Mouse (Mus musculus) hindbrain, embryonic 10.5 days (tissue): ENCODE data around the gene Trp53bp1. TPM values are rescaled to one million over a fixed set of nuclear protein-coding genes. Genes with fewer than 3 reads are reported as not detected.

Experiments
- DNase-seq: peaks from one replicate; pipeline ENCODE4 v3.0.0-alpha.2; 2017; ENCODE audit warnings: low spot score
- H3K27ac ChIP-seq: fragments of 300-500 bp; sonication (generic); 2 replicates; pipeline ENCODE4 v1.5.1; 2016; ENCODE audit warnings: mild to moderate bottlenecking, moderate library complexity
- H3K27me3 ChIP-seq: fragments of 300-500 bp; sonication (generic); 2 replicates; pipeline ENCODE4 v1.6.1; 2016; ENCODE audit warnings: mild to moderate bottlenecking; ENCODE audit not compliant: poor library complexity, insufficient read depth, severe bottlenecking
- H3K36me3 ChIP-seq: fragments of 300-500 bp; sonication (generic); 2 replicates; pipeline ENCODE4 v1.6.1; 2016; ENCODE audit warnings: mild to moderate bottlenecking, moderate library complexity
- H3K4me1 ChIP-seq: fragments of 300-500 bp; sonication (generic); replicated peaks from 2 replicates; pipeline ENCODE4 v1.6.1; 2016; ENCODE audit warnings: mild to moderate bottlenecking
- H3K4me3 ChIP-seq: fragments of 300-500 bp; sonication (generic); 2 replicates; pipeline ENCODE4 v1.5.1; 2016; ENCODE audit warnings: mild to moderate bottlenecking, moderate library complexity
- H3K9me3 ChIP-seq: fragments of 300-500 bp; sonication (generic); 2 replicates; pipeline ENCODE4 v1.6.1; 2016; ENCODE audit warnings: mild to moderate bottlenecking, moderate library complexity
- WGBS: fragments of 180-500 bp; shearing (Covaris S2); methylation state at CpG from one replicate; pipeline ENCODE4 v1.1.7; 2016; 5-methylcytosine and 5-hydroxymethylcytosine counted together
- polyA plus RNA-seq: library from polyadenylated mRNA; unstranded; fragments of >200 nt; fragmentation: Nextera tagmentation; extraction: Ambion mirVana; gene quantifications from 2 replicates; pipeline ENCODE4 v1.2.1, GENCODE M21; 2016

Trp53bp1 gene
- polyA plus RNA-seq, 1 experiment from 2014 or later = 123 TPM

- Histone ChIP-seq H3K4me1 (peaks cover 48% of the 10 kb centered on the region), H3K27ac (peak overlapping the region; percentile 85), H3K4me3 (peak overlapping the region; percentile 69), H3K36me3 (no peaks in the 10 kb centered on the region), H3K9me3 (no peaks in the 10 kb centered on the region), H3K27me3 (peaks cover 47% of the 10 kb centered on the region)
- DNase-seq = peak; percentile 27
- WGBS = 3% methylated on average over 36 of the region's 36 CpGs
Measured at GRCm38 (mm10) chr2:121289730-121290540, 18.7 kb upstream of the Trp53bp1 start.

- DNase-seq = peak; percentile 98
- H3K4me1 ChIP-seq = peaks cover 40% of the 10 kb centered on the region
- peak within 1 kb of the TSS; percentile 69 for H3K4me3 ChIP-seq
- peaks cover 47% of the 10 kb centered on the region for H3K27me3 ChIP-seq
- no peaks in the 10 kb centered on the region for H3K36me3 ChIP-seq
- no peaks in the 10 kb centered on the region for H3K9me3 ChIP-seq
- WGBS = under 1% methylated on average over 48 of the region's 48 CpGs
- peak within 1 kb of the TSS; percentile 85 for H3K27ac ChIP-seq
Measured at GRCm38 (mm10) chr2:121288901-121289729, 17.9 kb upstream of the Trp53bp1 start, which contains the start of gene Map1a. TSS of gene Map1a (plus strand) at chr2:121289600.

GRCm38 (mm10) chr2:121287850-121288249 lies 16.6 kb upstream of the Trp53bp1 start:
- H3K27me3 ChIP-seq = peaks cover 43% of the 10 kb centered on the region
- WGBS = 77% methylated on average over 2 of the region's 2 CpGs
- no peaks in the 10 kb centered on the region for H3K36me3 ChIP-seq
- H3K4me3 ChIP-seq = no peak overlapping the region
- no peak for DNase-seq
- H3K9me3 ChIP-seq = no peaks in the 10 kb centered on the region
- H3K4me1 ChIP-seq = peaks cover 33% of the 10 kb centered on the region
- no peak overlapping the region for H3K27ac ChIP-seq

GRCm38 (mm10) chr2:121271928-121272516 lies 815 bp upstream of the Trp53bp1 start:
- peaks cover 31% of the 10 kb centered on the region for H3K36me3 ChIP-seq
- H3K4me1 ChIP-seq = peaks cover 33% of the 10 kb centered on the region
- H3K27ac ChIP-seq = peak overlapping the region; percentile 99
- no peaks in the 10 kb centered on the region for H3K9me3 ChIP-seq
- peak overlapping the region; percentile 98 for H3K4me3 ChIP-seq
- no peaks in the 10 kb centered on the region for H3K27me3 ChIP-seq
- 25% methylated on average over 4 of the region's 4 CpGs for WGBS
- DNase-seq = no peak

GRCm38 (mm10) chr2:121270521-121271235 lies 529 bp downstream of the Trp53bp1 start:
- Histone ChIP-seq H3K27me3 (no peaks in the 10 kb centered on the region), H3K9me3 (no peaks in the 10 kb centered on the region), H3K27ac (peak overlapping the region; percentile 99), H3K36me3 (peaks cover 44% of the 10 kb centered on the region), H3K4me3 (peak overlapping the region; percentile 98), H3K4me1 (peaks cover 33% of the 10 kb centered on the region)
- WGBS = under 1% methylated on average over 35 of the region's 35 CpGs
- DNase-seq = peak; percentile 4

- WGBS = 87% methylated on average over 8 of the region's 8 CpGs
- H3K36me3 ChIP-seq = peaks cover 63% of the 10 kb centered on the region
Measured at GRCm38 (mm10) chr2:121268446-121268845, 2.8 kb downstream of the Trp53bp1 start.

GRCm38 (mm10) chr2:121249758-121250157 lies 21.4 kb downstream of the Trp53bp1 start:
- Histone ChIP-seq H3K4me3 (no peak overlapping the region), H3K36me3 (peaks cover 99% of the 10 kb centered on the region)
- WGBS = 97% methylated on average over 2 of the region's 2 CpGs

More at GRCm38 (mm10) chr2:121268446-121268845, 2.8 kb downstream of the Trp53bp1 start:
- H3K4me3 ChIP-seq = peak overlapping the region; percentile 20
- peaks cover 33% of the 10 kb centered on the region for H3K4me1 ChIP-seq
- no peak overlapping the region for H3K27ac ChIP-seq
- no peaks in the 10 kb centered on the region for H3K9me3 ChIP-seq
- H3K27me3 ChIP-seq = no peaks in the 10 kb centered on the region
- DNase-seq = no peak

GRCm38 (mm10) chr2:121244099-121244498 lies 27.1 kb downstream of the Trp53bp1 start:
- no peak for DNase-seq
- Histone ChIP-seq H3K27ac (no peak overlapping the region), H3K36me3 (peaks cover 97% of the 10 kb centered on the region), H3K9me3 (no peaks in the 10 kb centered on the region), H3K4me3 (no peak overlapping the region), H3K27me3 (no peaks in the 10 kb centered on the region), H3K4me1 (no peaks in the 10 kb centered on the region)
- 95% methylated on average over 5 of the region's 5 CpGs for WGBS

More at GRCm38 (mm10) chr2:121249758-121250157, 21.4 kb downstream of the Trp53bp1 start:
- no peak for DNase-seq
- H3K27me3 ChIP-seq = no peaks in the 10 kb centered on the region
- H3K27ac ChIP-seq = no peak overlapping the region
- no peaks in the 10 kb centered on the region for H3K4me1 ChIP-seq
- no peaks in the 10 kb centered on the region for H3K9me3 ChIP-seq

- Histone ChIP-seq H3K4me1 (no peaks in the 10 kb centered on the region), H3K9me3 (no peaks in the 10 kb centered on the region), H3K27ac (no peak overlapping the region), H3K36me3 (peaks cover 96% of the 10 kb centered on the region), H3K27me3 (no peaks in the 10 kb centered on the region), H3K4me3 (no peak overlapping the region)
- 92% methylated on average over 4 of the region's 4 CpGs for WGBS
- DNase-seq = no peak
Measured at GRCm38 (mm10) chr2:121239426-121239825, 31.8 kb downstream of the Trp53bp1 start.

- no peak for DNase-seq
- Histone ChIP-seq H3K9me3 (no peaks in the 10 kb centered on the region), H3K27me3 (no peaks in the 10 kb centered on the region), H3K4me1 (no peaks in the 10 kb centered on the region), H3K27ac (no peak overlapping the region), H3K4me3 (no peak overlapping the region), H3K36me3 (peaks cover 99% of the 10 kb centered on the region)
- 90% methylated on average over 8 of the region's 8 CpGs for WGBS
Measured at GRCm38 (mm10) chr2:121235460-121236072, 35.6 kb downstream of the Trp53bp1 start.

- no peak for DNase-seq
- WGBS = 89% methylated on average over 4 of the region's 4 CpGs
- Histone ChIP-seq H3K4me1 (0 out of 2 replicates have a peak, but pooled peaks cover 3% of the 10 kb centered on the region), H3K27me3 (no peaks in the 10 kb centered on the region), H3K4me3 (no peak overlapping the region), H3K36me3 (peaks cover 100% of the 10 kb centered on the region), H3K27ac (no peak overlapping the region), H3K9me3 (no peaks in the 10 kb centered on the region)
Measured at GRCm38 (mm10) chr2:121228135-121228534, 43.1 kb downstream of the Trp53bp1 start.

GRCm38 (mm10) chr2:121223010-121223409 lies 48.2 kb downstream of the Trp53bp1 start:
- Histone ChIP-seq H3K36me3 (peaks cover 99% of the 10 kb centered on the region), H3K4me1 (peaks cover 3% of the 10 kb centered on the region; the same call in 1 of the 2 replicates), H3K4me3 (no peak overlapping the region), H3K27ac (no peak overlapping the region), H3K9me3 (no peaks in the 10 kb centered on the region), H3K27me3 (no peaks in the 10 kb centered on the region)
- 90% methylated on average over 2 of the region's 2 CpGs for WGBS
- no peak for DNase-seq
